Mouse (Mus musculus): ENCODE data around the gene Bcar3. TPM values are rescaled to one million over a fixed set of nuclear protein-coding genes. Genes with fewer than 3 reads are reported as not detected.
A peak's percentile ranks its signal among the peaks of the same experiment; 100 is the strongest.

The Bcar3 gene
- polyA plus RNA-seq, 1 experiment = not detected

GRCm38 (mm10) chr3:122316621-122317020, 22.7 kb downstream of the Bcar3 start:
- TF ChIP-seq GATA1 (IDR thresholded peaks at IDR 0.05; ENCODE audit: low read length) = no peak

GRCm38 (mm10) chr3:122317339-122317738, 23.4 kb downstream of the Bcar3 start:
- TF ChIP-seq GATA1 (IDR thresholded peaks at IDR 0.05; ENCODE audit: low read length) = no peak

- no peak for TF ChIP-seq GATA1 (IDR thresholded peaks at IDR 0.05; ENCODE audit: low read length)
Observed at GRCm38 (mm10) chr3:122322226-122322625, 28.3 kb downstream of the Bcar3 start.

- no peak for TF ChIP-seq GATA1 (IDR thresholded peaks at IDR 0.05; ENCODE audit: low read length)
Observed at GRCm38 (mm10) chr3:122323841-122324240, 29.9 kb downstream of the Bcar3 start.

GRCm38 (mm10) chr3:122324528-122324927, 30.6 kb downstream of the Bcar3 start:
- TF ChIP-seq GATA1 (IDR thresholded peaks at IDR 0.05; ENCODE audit: low read length) = no peak

- TF ChIP-seq GATA1 (IDR thresholded peaks at IDR 0.05; ENCODE audit: low read length) = no peak
Observed at GRCm38 (mm10) chr3:122330484-122330883, 36.5 kb downstream of the Bcar3 start.

- TF ChIP-seq GATA1 (IDR thresholded peaks at IDR 0.05; ENCODE audit: low read length) = no peak
Observed at GRCm38 (mm10) chr3:122333493-122333892, 39.6 kb downstream of the Bcar3 start.

- TF ChIP-seq GATA1 (IDR thresholded peaks at IDR 0.05; ENCODE audit: low read length) = no peak
Observed at GRCm38 (mm10) chr3:122333902-122334301, 40.0 kb downstream of the Bcar3 start.

GRCm38 (mm10) chr3:122334375-122334774, 40.4 kb downstream of the Bcar3 start:
- TF ChIP-seq GATA1 (IDR thresholded peaks at IDR 0.05; ENCODE audit: low read length) = no peak

GRCm38 (mm10) chr3:122336030-122336429, 42.1 kb downstream of the Bcar3 start:
- no peak for TF ChIP-seq GATA1 (IDR thresholded peaks at IDR 0.05; ENCODE audit: low read length)

GRCm38 (mm10) chr3:122337992-122338391, 44.1 kb downstream of the Bcar3 start:
- no peak for TF ChIP-seq GATA1 (IDR thresholded peaks at IDR 0.05; ENCODE audit: low read length)

GRCm38 (mm10) chr3:122338897-122339296, 45.0 kb downstream of the Bcar3 start:
- TF ChIP-seq GATA1 (IDR thresholded peaks at IDR 0.05; ENCODE audit: low read length) = no peak

- TF ChIP-seq GATA1 (IDR thresholded peaks at IDR 0.05; ENCODE audit: low read length) = no peak
Observed at GRCm38 (mm10) chr3:122340135-122341068, 46.5 kb downstream of the Bcar3 start.

- TF ChIP-seq GATA1 (IDR thresholded peaks at IDR 0.05; ENCODE audit: low read length) = no peak
Observed at GRCm38 (mm10) chr3:122343437-122343853, 49.5 kb downstream of the Bcar3 start.

- no peak for TF ChIP-seq GATA1 (IDR thresholded peaks at IDR 0.05; ENCODE audit: low read length)
Observed at GRCm38 (mm10) chr3:122344350-122344749, 50.4 kb downstream of the Bcar3 start.

- peak; percentile 48 for TF ChIP-seq GATA1 (IDR thresholded peaks at IDR 0.05; ENCODE audit: low read length)
Observed at GRCm38 (mm10) chr3:122345977-122346472, 52.1 kb downstream of the Bcar3 start.

GRCm38 (mm10) chr3:122346600-122346999, 52.7 kb downstream of the Bcar3 start:
- TF ChIP-seq GATA1 (IDR thresholded peaks at IDR 0.05; ENCODE audit: low read length) = no peak
